Mouse (Mus musculus): ENCODE results near the gene Olfr483.

The Olfr483 gene

DNA sequence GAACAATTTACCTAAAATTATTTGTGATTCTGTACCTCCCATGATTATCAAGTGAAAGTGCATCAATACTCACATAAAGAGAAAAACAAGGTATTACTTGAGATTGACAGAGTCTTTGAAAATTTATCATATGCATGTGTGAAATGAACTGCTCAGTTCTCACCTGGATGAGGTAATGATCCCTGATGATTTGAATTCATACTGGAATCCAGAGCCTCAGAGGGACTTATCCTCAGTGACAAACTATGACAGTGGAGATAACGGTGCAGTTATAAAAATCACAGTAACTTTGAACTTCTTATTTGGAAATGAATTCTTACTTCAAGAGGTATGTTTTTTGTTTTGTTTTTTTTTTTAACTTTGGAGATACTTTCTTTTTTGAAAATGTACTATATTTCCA is at the start of gene Olfr483:
Gene Olfr483, plus strand, starts transcription at position 301 of the 400 bp plus-strand sequence.
- DNase-seq (ENCODE audit: low spot score): no peak

DNA sequence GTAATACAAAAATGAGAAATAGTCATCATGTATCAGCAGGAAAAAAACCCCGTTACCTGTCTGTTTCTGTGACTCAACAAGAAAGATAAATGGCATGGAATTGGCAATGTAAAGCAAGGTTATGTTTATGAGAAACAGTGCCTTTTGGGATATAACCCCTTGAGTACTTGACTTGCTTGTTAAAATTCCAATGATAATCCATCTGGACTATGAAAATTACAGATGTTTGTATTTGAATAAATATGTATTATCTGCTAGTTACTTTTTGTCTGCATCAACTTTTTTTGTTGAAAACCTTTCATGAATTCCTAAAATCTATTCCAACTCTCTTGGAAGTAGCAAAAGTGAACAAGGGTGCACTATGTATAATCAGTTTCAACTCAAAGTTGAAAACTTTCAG is 33.4 kb upstream of the Olfr483 start, which contains the start of gene Olfr480:
Gene Olfr480, minus strand, starts transcription at position 101 of the 400 bp plus-strand sequence.
- DNase-seq (ENCODE audit: low spot score): no peak

DNA sequence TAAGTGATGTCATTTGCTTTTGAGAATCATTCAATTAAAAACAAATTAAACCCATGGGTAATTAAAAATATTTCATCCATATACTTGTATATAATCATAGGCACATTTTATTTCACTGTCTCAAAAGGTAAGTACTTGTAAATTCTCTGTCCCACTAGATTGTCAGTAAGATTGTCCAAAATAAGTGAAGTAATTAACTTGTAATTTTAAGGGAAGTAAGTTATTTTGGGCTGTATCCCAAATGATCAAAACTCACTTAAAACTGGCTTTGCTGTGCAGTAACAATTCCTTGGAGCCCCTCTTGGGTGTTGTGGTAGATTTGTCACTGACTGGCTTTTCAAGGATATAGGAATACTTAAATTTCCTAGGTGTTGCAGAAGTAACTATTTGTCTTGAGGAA is 21.1 kb upstream of the Olfr483 start, which contains the start of gene Olfr481:
Gene Olfr481, plus strand, starts transcription at position 301 of the 400 bp plus-strand sequence.
- DNase-seq (ENCODE audit: low spot score): no peak

DNA sequence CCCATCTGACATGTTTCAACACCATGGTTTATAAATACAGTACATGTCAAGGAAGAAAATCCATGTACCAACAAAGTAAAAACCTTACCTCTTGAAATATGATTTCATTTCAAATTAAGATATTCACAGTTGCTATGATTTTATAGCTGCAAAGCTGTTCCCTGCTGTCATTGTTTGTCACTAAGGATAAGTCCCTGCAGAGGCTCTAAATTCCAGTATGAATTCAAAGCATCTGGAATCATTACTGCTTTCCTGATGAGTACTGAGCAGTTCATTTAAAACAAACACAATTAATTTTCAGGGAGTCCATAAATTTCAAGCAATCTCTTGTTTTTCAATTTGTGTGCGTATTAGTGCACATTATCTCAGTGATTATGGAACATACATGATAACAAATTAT is 3.2 kb upstream of the Olfr483 start, which contains the start of gene Olfr482:
Gene Olfr482, minus strand, starts transcription at position 101 of the 400 bp plus-strand sequence.
- DNase-seq (ENCODE audit: low spot score): no peak

DNA sequence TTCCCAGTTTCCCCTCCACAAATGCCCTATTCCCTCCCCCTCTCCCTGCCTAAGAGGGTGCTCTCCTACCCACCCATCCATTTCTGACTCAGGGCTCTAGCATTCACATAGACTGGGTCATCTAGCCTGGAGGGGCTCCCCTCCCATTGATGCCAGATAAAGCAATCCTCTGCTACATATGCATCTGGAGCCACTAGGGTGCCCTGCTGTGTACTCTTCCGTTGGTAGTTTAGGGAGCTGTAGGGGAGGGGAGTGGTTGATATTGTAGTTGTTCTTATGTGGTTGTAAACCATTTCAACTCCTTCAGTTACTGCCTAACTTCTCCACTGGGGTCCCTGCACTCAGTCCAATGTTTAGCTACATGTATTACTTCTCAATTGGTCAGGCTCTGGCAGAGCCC is 20.0 kb downstream of the Olfr483 start:
- DNase-seq (ENCODE audit: low spot score): no peak

DNA sequence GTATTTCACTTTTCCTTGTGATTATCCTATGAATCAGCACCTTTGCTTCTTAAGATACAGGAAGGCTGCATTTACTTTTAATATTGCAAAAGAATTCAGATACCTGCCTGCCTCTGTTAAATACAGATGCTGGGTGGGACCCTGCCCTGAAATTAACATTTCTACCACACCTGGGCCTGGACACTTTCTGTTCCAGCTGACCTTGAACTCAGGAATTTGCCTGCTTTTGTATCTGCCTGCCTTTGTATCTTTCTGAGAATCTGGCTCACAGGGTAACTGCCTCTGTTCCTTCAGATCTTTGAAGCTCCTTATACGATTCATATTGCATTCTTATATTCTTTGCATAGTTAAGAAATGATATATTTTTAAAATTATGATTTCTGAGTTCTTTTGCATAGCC is 20.8 kb downstream of the Olfr483 start:
- DNase-seq (ENCODE audit: low spot score): no peak

DNA sequence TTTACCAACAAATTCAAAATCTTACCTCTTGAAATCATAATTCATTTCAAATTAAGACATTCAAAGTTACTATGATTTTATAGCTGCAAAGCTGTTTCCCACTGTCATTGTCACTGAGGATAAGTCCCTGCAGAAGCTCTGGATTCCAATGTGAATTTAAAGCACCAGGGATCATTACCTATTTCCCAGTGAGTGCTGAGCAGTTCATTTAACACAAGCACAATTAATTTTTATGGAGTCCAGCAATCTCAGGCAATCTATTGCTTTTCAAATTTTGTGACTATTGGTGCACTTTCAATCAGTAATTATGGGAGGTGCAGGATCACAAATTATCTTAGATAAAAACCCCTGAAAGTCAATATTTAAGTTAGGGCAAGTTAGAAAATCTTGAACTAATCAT is 26.7 kb downstream of the Olfr483 start, which contains the start of gene Olfr484:
Gene Olfr484, minus strand, starts transcription at position 101 of the 400 bp plus-strand sequence.
- DNase-seq (ENCODE audit: low spot score): no peak
